Mouse (Mus musculus) embryonic fibroblast, embryonic 13.5 days (primary cell): ENCODE measurements around the gene Car6.

Source experiments
- CTCF ChIP-seq: IDR thresholded peaks from 2 replicates; pipeline ENCODE4 v1.5.1; 2011; ENCODE audit warnings: mild to moderate bottlenecking, control low read depth, low read length, moderate library complexity, borderline replicate concordance; ENCODE audit not compliant: insufficient read depth
- POLR2A ChIP-seq: IDR thresholded peaks from 2 replicates; pipeline ENCODE4 v1.6.1; 2011; ENCODE audit warnings: low read depth, mild to moderate bottlenecking, control low read depth, low read length, moderate library complexity

DNA sequence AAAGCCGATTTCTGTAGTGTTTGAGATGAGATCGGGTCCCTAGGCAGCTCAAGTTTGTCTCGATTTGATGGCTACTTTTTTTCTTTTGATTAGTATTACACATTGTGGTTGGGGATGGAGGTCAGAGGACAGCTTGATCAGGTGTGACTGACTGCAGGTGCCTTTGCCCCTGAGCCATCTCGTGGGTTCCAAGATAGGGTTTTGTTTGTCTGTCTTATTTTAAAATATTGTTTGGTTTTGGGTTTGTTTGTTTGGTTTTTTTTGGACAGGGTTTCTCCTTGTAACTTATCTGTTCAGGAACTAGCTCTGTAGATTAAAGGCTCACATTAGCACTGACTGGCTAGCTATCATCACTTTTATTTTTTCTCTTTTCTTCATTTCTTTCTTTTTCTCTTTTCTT, 34.5 kb upstream of the Car6 start:
- no peak for TF ChIP-seq CTCF
- TF ChIP-seq POLR2A = no peak
